Mouse (Mus musculus) forebrain, embryonic 14.5 days (tissue): ENCODE measurements at regions not wholly inside any gene's neighbourhood (a gene's known extent, or its start where the extent isn't known, plus 50 kb on each side); places are given as distances from the start of the nearest gene placed in this dataset.
A peak's percentile ranks its signal among the peaks of the same experiment; 100 is the strongest.

Source experiments
- ATAC-seq: fragments of 200-750 bp; cut with Nextera tagmentation; 2 replicates; pipeline ENCODE4 v1.8.0; 2017; ENCODE audit warnings: mild to moderate bottlenecking, moderate library complexity
- DNase-seq: peaks from one replicate; pipeline ENCODE4 v3.0.0-alpha.2; 2015; ENCODE audit warnings: low spot score
- H3K27ac ChIP-seq: fragments of 300-500 bp; sonication (generic); 2 replicates; pipeline ENCODE4 v1.5.1; 2014; ENCODE audit warnings: low read depth, mild to moderate bottlenecking, control low read depth, low read length, moderate library complexity
- H3K27me3 ChIP-seq: fragments of 300-500 bp; sonication (generic); replicated peaks from 2 replicates; pipeline ENCODE4 v1.6.1; 2014; ENCODE audit warnings: low read length, control low read depth, mixed read lengths; ENCODE audit not compliant: control insufficient read depth, insufficient read depth
- H3K36me3 ChIP-seq: fragments of 300-500 bp; sonication (generic); 2 replicates; pipeline ENCODE4 v1.6.1; 2014; ENCODE audit warnings: low read length, control low read depth; ENCODE audit not compliant: control insufficient read depth, insufficient read depth
- H3K4me1 ChIP-seq: fragments of 300-500 bp; sonication (generic); 2 replicates; pipeline ENCODE4 v1.6.1; 2014; ENCODE audit warnings: antibody characterized with exemption, low read length, control low read depth; ENCODE audit not compliant: control insufficient read depth, insufficient read depth
- H3K4me2 ChIP-seq: fragments of 300-500 bp; sonication (generic); 2 replicates; pipeline ENCODE4 v1.6.1; 2014; ENCODE audit warnings: mild to moderate bottlenecking, control low read depth, low read length
- H3K4me3 ChIP-seq: fragments of 300-500 bp; sonication (generic); 2 replicates; pipeline ENCODE4 v1.5.1; 2014; ENCODE audit warnings: low read depth, low read length, control low read depth
- H3K9ac ChIP-seq: fragments of 300-500 bp; sonication (generic); 2 replicates; pipeline ENCODE4 v1.6.1; 2014; ENCODE audit warnings: mild to moderate bottlenecking, low read length, control low read depth, moderate library complexity
- H3K9me3 ChIP-seq: fragments of 300-500 bp; sonication (generic); replicated peaks from 2 replicates; pipeline ENCODE4 v1.6.1; 2016; ENCODE audit warnings: low read length, control low read depth, mixed read lengths; ENCODE audit not compliant: control insufficient read depth
- WGBS: fragments of 180-500 bp; shearing (Covaris S2); extraction: QIAGEN DNeasy Blood & Tissue Kit; methylation state at CpG from one replicate; pipeline ENCODE4 v1.1.7; 2014; 5-methylcytosine and 5-hydroxymethylcytosine counted together

DNA sequence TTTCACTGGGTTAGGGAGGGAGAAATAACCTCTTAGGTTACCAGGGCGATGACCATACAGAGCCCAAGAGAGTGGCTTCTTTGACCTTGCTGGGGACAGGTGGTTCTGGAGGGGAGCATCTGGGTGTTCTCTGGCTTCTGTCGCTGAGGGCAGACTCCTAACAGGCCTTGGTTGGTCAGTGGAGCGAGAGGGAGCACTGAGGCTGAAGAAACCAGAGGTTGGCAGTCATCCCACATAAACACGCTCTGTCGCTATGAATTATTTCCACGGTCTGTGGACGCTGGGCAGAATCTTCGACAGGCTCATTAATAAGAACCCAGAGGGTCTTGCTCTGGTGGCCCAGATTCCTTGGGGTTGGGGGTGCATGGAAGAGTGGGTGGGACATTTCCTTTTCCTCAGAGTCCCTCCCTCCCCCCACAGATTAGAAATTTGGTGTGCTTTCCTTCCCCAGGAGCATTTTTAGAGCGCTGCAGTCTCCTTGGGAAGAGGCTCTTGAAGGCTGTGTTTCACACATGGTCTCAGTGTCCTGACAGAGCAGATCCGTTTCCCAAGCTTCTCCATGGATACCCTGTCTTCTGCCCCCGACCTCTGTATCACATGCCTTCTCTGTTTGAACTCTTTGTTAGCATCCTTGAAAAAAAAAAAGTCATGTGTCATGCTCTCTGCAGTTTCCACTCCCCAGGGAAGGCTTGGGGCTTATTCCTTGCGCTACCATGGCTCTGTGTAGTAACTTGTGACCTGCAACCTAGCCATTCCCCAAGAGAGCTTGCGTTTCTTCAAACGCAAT, 190.1 kb downstream of the 4933412E24Rik start:
- H3K27ac ChIP-seq, result no peak overlapping the region
- H3K36me3 ChIP-seq, result no peaks in the 10 kb centered on the region
- no peak overlapping the region for H3K4me3 ChIP-seq
- 50% methylated on average over 14 of the region's 14 CpGs for WGBS
- no peaks in the 10 kb centered on the region for H3K27me3 ChIP-seq
- no peaks in the 10 kb centered on the region for H3K9me3 ChIP-seq
- H3K4me1 ChIP-seq, result no peaks in the 10 kb centered on the region
- ATAC-seq (peak; percentile 52; the same call in 1 of the 2 replicates), DNase-seq (peak; percentile 53)
- H3K4me2 ChIP-seq, result no peak overlapping the region
- H3K9ac ChIP-seq, result no peak overlapping the region

DNA sequence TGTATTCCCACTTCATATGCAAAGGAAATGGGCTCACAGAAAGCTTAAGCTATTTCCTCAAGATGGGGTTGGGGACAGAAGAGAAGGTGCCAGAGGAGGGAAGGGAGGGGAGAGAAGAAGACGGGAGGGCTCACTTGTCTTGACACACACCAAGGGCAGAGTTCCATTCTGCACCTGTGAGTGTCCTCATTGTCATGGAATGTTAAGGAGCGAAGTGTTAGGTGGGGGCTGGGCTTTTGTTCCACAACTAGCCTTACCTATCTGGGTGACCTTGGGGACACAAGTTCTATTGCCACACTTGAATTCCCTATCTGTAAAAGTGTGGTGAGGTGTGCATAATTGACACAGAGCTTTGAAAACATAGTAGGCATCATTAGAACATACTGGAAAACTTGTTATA, 192.5 kb downstream of the 4933412E24Rik start:
- Histone ChIP-seq H3K27ac (no peak overlapping the region), H3K9me3 (no peaks in the 10 kb centered on the region), H3K36me3 (no peaks in the 10 kb centered on the region), H3K4me3 (no peak overlapping the region), H3K4me1 (no peaks in the 10 kb centered on the region), H3K9ac (no peak overlapping the region), H3K4me2 (no peak overlapping the region), H3K27me3 (no peaks in the 10 kb centered on the region)
- 57% methylated on average over 2 of the region's 2 CpGs for WGBS
- ATAC-seq (no peak), DNase-seq (no peak)

DNA sequence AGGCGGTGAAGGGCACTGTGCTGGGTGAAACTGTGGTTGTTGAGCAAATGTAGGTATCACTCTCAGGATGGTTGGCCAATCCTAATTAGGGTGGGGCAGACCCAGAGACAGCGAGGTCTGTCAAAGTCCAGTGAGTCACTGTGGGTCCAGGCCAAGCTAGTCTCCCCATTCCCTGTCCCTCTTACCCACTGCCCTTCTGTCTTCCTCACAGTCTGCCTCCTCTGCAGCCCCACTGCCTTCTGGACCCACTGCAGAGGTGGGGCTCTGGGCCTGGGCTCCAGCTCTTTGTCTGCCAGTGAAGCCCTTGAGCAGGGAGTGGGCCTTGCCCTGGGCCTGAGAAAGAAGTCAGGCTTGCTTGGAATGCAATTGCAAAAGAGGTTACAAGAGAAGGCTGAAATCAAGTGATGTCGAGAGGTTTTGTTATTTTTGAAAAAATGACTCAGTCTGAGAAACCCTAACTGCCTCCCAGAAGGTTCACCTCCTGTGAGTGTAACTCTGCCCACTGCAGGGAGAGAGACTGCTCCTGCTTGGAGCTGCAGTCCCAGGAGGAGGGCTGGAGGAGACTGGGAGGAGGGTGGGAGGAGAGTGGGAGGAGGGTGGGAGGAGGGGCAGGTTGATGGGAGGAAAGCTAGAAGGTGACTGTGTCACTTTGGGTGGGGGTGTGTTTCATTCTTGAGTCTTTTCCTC, 193.3 kb downstream of the 4933412E24Rik start:
- Histone ChIP-seq H3K9me3 (no peaks in the 10 kb centered on the region), H3K27me3 (no peaks in the 10 kb centered on the region), H3K27ac (no peak overlapping the region), H3K4me1 (no peaks in the 10 kb centered on the region), H3K4me3 (no peak overlapping the region), H3K36me3 (no peaks in the 10 kb centered on the region), H3K9ac (no peak overlapping the region), H3K4me2 (no peak overlapping the region)
- 63% methylated on average over 3 of the region's 3 CpGs for WGBS
- ATAC-seq (no peak), DNase-seq (no peak)

DNA sequence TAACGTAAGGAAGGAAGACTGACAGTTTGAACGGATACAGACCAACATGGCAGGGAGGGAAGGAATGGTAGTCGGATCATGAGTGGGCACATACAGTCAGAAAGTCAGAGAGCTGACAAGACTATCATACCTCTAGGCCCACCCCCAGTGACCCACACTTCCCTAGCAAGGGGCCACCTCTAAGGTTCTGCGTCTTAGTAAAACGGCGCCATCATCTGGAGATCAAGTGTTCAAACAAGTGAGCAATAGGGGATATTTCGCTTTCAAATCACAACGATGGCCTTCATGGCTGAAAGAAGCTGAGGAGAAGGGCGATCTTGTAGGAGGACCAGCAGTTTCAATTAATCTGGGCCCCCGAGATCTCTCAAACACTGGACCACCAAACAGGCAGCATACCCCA, 196.1 kb downstream of the 4933412E24Rik start:
- Histone ChIP-seq H3K27me3 (no peaks in the 10 kb centered on the region), H3K36me3 (no peaks in the 10 kb centered on the region), H3K9ac (no peak overlapping the region), H3K4me2 (no peak overlapping the region), H3K9me3 (no peaks in the 10 kb centered on the region), H3K4me3 (no peak overlapping the region), H3K27ac (no peak overlapping the region), H3K4me1 (no peaks in the 10 kb centered on the region)
- 75% methylated on average over 10 of the region's 10 CpGs for WGBS
- ATAC-seq (no peak), DNase-seq (no peak)

DNA sequence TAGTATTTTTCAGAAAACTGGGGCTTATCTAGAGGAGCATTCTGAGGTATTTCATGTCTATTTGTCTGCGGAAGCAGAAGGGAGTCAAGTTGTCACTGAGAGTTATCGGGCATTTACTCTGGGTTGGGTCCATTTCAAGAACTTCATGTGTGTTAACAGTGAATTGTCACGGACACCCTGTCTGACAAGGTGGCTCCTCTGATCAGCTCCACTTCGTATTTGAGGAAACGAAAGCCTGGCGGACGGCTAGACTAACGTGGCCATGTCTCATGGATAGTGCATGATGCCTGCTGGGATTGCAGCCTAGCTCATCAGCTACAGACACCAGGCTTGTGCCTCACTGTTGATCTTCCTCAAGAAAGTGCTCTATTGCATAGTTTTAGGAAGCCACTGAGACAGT, 200.4 kb downstream of the 4933412E24Rik start:
- H3K9ac ChIP-seq, result no peak overlapping the region
- no peak overlapping the region for H3K4me3 ChIP-seq
- no peaks in the 10 kb centered on the region for H3K4me1 ChIP-seq
- H3K36me3 ChIP-seq, result no peaks in the 10 kb centered on the region
- H3K27me3 ChIP-seq, result no peaks in the 10 kb centered on the region
- no peak overlapping the region for H3K4me2 ChIP-seq
- H3K9me3 ChIP-seq, result no peaks in the 10 kb centered on the region
- no peak overlapping the region for H3K27ac ChIP-seq
- DNase-seq (no peak), ATAC-seq (no peak)
- 90% methylated on average over 8 of the region's 8 CpGs for WGBS

DNA sequence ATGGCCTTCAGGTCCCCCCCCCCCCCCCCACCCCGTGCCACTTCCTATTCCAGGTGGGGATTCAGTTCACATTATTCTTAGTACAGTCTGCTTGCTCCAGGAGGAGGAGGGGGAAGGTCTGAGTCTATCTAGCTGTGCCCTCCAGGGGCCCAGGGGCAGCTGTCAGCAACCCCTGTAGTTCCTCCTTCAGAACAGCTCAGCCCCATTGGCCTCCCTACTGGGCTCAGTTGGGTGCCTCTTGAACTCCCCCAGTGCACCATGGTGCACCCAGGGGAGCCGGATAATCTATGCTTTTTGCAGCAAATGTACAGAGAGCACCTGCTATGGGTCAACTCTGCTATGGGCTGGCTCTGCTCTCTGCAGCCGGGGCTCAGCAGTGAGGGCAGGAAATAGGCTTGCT, 204.8 kb downstream of the 4933412E24Rik start:
- Histone ChIP-seq H3K36me3 (no peaks in the 10 kb centered on the region), H3K4me1 (no peaks in the 10 kb centered on the region), H3K27me3 (no peaks in the 10 kb centered on the region), H3K27ac (no peak overlapping the region), H3K4me3 (no peak overlapping the region), H3K9me3 (no peaks in the 10 kb centered on the region), H3K4me2 (no peak overlapping the region), H3K9ac (no peak overlapping the region)
- DNase-seq (no peak), ATAC-seq (no peak)
- whole genome bisulfite sequencing, result 42% methylated on average over 3 of the region's 3 CpGs

DNA sequence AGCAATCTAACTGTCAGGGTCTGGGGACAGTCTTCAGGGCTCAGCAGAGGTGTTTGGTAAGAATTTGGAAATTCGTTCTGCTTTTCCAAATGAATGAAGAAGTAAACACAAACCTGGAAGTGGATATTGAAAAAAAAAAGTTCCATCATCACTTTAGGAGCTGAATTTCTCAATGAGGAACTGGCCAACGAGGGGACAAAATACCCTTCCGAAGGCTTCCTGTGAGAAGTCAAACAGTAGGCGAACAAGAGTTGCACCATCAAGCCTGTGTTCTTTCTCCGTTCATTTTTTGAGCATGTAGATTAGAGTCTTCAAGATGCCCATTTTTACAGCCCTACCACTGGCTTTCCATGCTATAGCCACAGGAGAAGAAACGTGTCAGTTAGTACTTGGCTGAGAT, 207.1 kb downstream of the 4933412E24Rik start:
- Histone ChIP-seq H3K9ac (no peak overlapping the region), H3K4me1 (no peaks in the 10 kb centered on the region), H3K4me3 (no peak overlapping the region), H3K4me2 (no peak overlapping the region), H3K27ac (no peak overlapping the region), H3K36me3 (no peaks in the 10 kb centered on the region), H3K27me3 (no peaks in the 10 kb centered on the region), H3K9me3 (no peaks in the 10 kb centered on the region)
- ATAC-seq, result no peak
- DNase-seq, result no peak
- WGBS, result 94% methylated on average over 6 of the region's 6 CpGs

DNA sequence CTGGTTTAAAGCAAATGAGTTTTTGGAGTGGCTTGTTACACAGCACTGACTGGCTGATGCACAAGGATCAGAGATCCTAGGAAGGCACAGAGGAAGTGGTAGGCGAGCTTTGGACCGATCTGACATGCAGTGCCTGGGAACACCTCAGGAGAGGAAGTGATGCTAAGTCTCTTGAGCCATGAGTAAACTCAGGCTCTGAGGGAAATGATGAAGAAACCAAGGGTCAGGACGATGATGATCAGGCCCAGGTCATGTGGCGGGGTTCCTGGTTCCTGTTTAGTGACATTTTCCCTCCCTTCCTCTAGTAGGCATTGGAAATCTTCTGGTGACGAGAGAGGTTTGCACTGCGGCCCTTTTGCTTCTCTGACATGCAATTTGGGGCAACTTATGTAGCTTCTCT, 208.7 kb downstream of the 4933412E24Rik start:
- Histone ChIP-seq H3K4me3 (no peak overlapping the region), H3K4me1 (no peaks in the 10 kb centered on the region), H3K27me3 (no peaks in the 10 kb centered on the region), H3K36me3 (no peaks in the 10 kb centered on the region), H3K4me2 (no peak overlapping the region), H3K9me3 (no peaks in the 10 kb centered on the region), H3K27ac (no peak overlapping the region), H3K9ac (no peak overlapping the region)
- DNase-seq (no peak), ATAC-seq (no peak)
- WGBS, result 89% methylated on average over 6 of the region's 6 CpGs

DNA sequence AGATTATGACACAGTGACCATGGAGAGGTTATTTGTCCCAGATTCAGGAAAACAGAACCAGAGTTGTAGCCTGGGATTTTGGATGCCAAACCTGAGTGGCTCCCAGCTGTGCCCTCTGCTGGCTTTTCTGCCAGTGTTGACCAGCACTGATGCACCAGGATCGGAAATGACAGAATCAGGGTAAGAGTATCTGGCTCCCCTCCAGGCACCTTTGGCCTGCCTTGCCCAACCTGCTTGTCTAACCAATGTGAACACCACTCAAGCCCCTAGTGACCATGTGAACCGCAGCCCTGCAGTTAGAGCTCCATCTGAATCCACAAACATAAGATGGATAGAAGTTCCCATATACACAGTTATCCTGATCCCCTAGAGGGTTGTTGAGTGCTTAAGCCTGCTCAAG, 210.6 kb downstream of the 4933412E24Rik start:
- Histone ChIP-seq H3K27me3 (no peaks in the 10 kb centered on the region), H3K27ac (no peak overlapping the region), H3K4me3 (no peak overlapping the region), H3K4me1 (no peaks in the 10 kb centered on the region), H3K36me3 (no peaks in the 10 kb centered on the region), H3K9me3 (no peaks in the 10 kb centered on the region), H3K9ac (no peak overlapping the region), H3K4me2 (no peak overlapping the region)
- 90% methylated on average over 2 of the region's 2 CpGs for WGBS
- DNase-seq, result no peak
- no peak for ATAC-seq
